Mouse (Mus musculus) liver, embryonic 11.5 days (tissue): ENCODE data around the gene Tob1. TPM values are rescaled to one million over a fixed set of nuclear protein-coding genes. Genes with fewer than 3 reads are reported as not detected.

Experiments
- ATAC-seq: fragments of 200-750 bp; cut with Nextera tagmentation; replicated peaks from 2 replicates; pipeline ENCODE4 v1.8.0; 2017; ENCODE audit warnings: moderate number of reproducible peaks, mild to moderate bottlenecking, moderate TSS enrichment, moderate library complexity; ENCODE audit not compliant: low FRiP score
- DNase-seq: peaks from one replicate; pipeline ENCODE4 v3.0.0-alpha.2; 2017; ENCODE audit warnings: low spot score
- H3K27ac ChIP-seq: fragments of 300-500 bp; sonication (generic); 2 replicates; pipeline ENCODE4 v1.5.1; 2014; ENCODE audit warnings: mild to moderate bottlenecking, low read depth, low read length, control low read depth
- H3K27me3 ChIP-seq: fragments of 300-500 bp; sonication (generic); replicated peaks from 2 replicates; pipeline ENCODE4 v1.6.1; 2014; ENCODE audit warnings: low read length, mixed read lengths; ENCODE audit not compliant: control insufficient read depth, insufficient read depth
- H3K36me3 ChIP-seq: fragments of 300-500 bp; sonication (generic); 2 replicates; pipeline ENCODE4 v1.6.1; 2014; ENCODE audit warnings: mild to moderate bottlenecking, low read length, moderate library complexity, mixed read lengths; ENCODE audit not compliant: control insufficient read depth, insufficient read depth
- H3K4me1 ChIP-seq: fragments of 300-500 bp; sonication (generic); replicated peaks from 2 replicates; pipeline ENCODE4 v1.6.1; 2014; ENCODE audit warnings: low read length, mixed read lengths; ENCODE audit not compliant: control insufficient read depth, insufficient read depth
- H3K4me2 ChIP-seq: fragments of 300-500 bp; sonication (generic); 2 replicates; pipeline ENCODE4 v1.6.1; 2014; ENCODE audit warnings: mild to moderate bottlenecking, control low read depth, moderate library complexity
- H3K4me3 ChIP-seq: fragments of 300-500 bp; sonication (generic); 2 replicates; pipeline ENCODE4 v1.5.1; 2014; ENCODE audit warnings: low read depth, low read length, control low read depth
- H3K9ac ChIP-seq: fragments of 300-500 bp; sonication (generic); 2 replicates; pipeline ENCODE4 v1.6.1; 2014; ENCODE audit warnings: low read depth, low read length, control low read depth
- H3K9me3 ChIP-seq: fragments of 300-500 bp; sonication (generic); 2 replicates; pipeline ENCODE4 v1.6.1; 2016; ENCODE audit warnings: low read length, inconsistent platforms, mixed read lengths; ENCODE audit not compliant: control insufficient read depth
- WGBS: fragments of 180-500 bp; shearing (Covaris S2); extraction: QIAGEN DNeasy Blood & Tissue Kit; methylation state at CpG from one replicate; pipeline ENCODE4 v1.1.7; 2014; 5-methylcytosine and 5-hydroxymethylcytosine counted together
- polyA plus RNA-seq: library from polyadenylated mRNA; unstranded; fragments of >200 nt; fragmentation: Nextera tagmentation; extraction: Ambion mirVana; gene quantifications from 2 replicates; pipeline ENCODE4 v1.2.1, GENCODE M21; 2014

Tob1 gene
- polyA plus RNA-seq, 1 experiment from 2014 or later, result 18.6 TPM

DNA sequence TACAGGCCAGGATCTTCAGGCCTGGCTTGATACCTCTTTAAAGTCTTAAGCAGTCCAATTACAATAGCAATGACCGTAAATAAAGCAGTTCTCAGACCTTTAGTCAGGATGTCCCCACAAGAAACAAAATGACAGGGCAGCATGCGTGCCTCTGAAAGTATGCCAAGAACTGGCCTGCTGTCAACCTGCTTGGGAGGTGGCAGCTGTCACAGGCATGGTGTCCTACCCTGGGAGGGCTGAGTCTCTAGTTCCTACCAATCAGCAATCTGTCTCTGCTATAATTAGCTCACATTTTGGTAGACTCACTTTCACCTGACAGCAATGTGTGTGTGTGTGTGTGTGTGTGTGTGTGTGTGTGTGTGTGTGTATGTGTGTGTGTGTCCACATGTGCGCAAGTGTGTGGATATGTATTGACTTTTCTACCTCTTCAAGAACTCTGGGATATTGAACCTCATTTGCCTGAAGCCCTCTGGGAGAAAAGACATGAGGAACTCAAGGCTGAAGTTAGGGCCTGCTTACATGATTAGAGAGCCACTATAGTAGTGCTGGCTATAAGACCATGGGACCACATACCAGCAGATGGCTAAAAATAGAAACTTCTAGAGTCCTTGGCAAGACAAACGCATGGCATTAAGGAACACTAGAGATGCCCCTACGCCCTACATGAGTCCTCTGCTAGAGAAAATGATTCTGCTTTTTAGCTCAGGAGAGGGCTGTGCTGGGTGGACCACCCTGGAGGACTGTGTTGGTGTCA, 18.1 kb downstream of the Tob1 start:
- no peaks in the 10 kb centered on the region for H3K36me3 ChIP-seq
- H3K9ac ChIP-seq, result no peak overlapping the region
- no peak overlapping the region for H3K4me2 ChIP-seq
- 90% methylated on average over 5 of the region's 5 CpGs for WGBS
- DNase-seq (no peak), ATAC-seq (no peak)
- no peak overlapping the region for H3K4me3 ChIP-seq
- H3K27me3 ChIP-seq, result no peaks in the 10 kb centered on the region
- H3K9me3 ChIP-seq, result no peaks in the 10 kb centered on the region
- no peak overlapping the region for H3K27ac ChIP-seq
- H3K4me1 ChIP-seq, result peaks cover 20% of the 10 kb centered on the region

DNA sequence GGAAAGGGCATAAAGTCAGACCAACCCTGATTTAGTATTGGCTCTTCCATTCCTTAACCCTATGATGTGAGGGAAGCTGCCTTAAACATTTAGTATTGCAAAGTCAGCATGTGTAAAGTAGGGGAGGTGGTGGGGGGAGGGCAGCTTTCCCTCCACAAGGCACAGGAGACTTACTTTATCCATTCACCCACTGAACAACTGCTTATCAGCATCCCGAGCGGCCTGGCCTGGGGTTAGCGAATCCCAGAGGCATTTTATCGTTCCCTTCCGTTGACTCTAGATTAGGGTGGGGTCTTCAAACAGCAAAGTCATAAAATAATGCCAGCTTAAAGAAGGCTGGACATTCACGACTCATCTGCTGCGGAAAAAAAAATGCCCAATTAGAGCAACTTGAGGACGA, 19.0 kb downstream of the Tob1 start:
- Histone ChIP-seq H3K4me1 (peaks cover 23% of the 10 kb centered on the region), H3K4me3 (no peak overlapping the region), H3K36me3 (no peaks in the 10 kb centered on the region), H3K9ac (no peak overlapping the region), H3K4me2 (peak overlapping the region; percentile 23), H3K27me3 (no peaks in the 10 kb centered on the region), H3K9me3 (no peaks in the 10 kb centered on the region), H3K27ac (no peak overlapping the region)
- DNase-seq (no peak), ATAC-seq (peak; percentile 65)
- 36% methylated on average over 8 of the region's 8 CpGs for WGBS

DNA sequence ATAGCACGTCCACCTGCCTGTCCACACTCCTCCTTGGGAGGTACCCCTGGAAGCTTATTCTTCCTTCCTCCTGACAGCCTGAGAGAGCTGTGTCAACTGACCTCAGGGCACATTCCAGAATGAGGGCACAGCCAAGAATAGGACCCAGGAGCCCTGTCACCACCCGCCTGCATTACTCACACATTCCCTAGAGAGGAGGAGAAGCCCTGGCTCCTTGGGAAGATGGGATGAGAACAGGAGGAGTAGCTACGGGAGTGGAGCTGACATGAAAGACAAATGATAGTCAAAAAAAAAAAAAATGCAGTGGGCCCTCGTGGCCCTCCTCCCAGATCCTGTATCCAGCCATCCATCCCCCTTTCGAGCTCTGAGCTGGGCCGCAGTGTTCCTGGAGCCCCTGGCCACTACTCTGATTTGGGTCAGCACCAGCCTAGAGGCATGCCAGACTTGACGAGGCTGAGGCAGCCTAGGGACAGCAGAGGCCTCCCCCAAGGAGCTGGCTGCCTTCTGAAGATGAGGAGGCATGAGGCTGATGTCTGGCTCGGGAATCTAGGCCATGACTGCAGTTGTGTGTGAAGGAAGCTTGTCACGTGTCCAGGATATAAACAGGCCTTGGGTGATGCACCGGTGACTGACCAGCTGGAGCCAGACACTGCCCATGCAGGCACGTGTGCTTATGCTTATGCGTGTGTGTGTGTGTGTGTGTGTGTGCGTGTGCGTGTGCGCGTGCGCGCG, 20.7 kb downstream of the Tob1 start:
- H3K9ac ChIP-seq, result no peak overlapping the region
- no peaks in the 10 kb centered on the region for H3K36me3 ChIP-seq
- 76% methylated on average over 19 of the region's 19 CpGs for WGBS
- H3K27me3 ChIP-seq, result no peaks in the 10 kb centered on the region
- no peak overlapping the region for H3K27ac ChIP-seq
- no peak overlapping the region for H3K4me2 ChIP-seq
- H3K4me3 ChIP-seq, result no peak overlapping the region
- H3K4me1 ChIP-seq, result peaks cover 28% of the 10 kb centered on the region
- DNase-seq (no peak), ATAC-seq (no peak)
- no peaks in the 10 kb centered on the region for H3K9me3 ChIP-seq

- peaks cover 28% of the 10 kb centered on the region for H3K4me1 ChIP-seq
- no peak for DNase-seq
- no peaks in the 10 kb centered on the region for H3K27me3 ChIP-seq
- ATAC-seq, result no peak
- H3K4me2 ChIP-seq, result no peak overlapping the region
- H3K4me3 ChIP-seq, result no peak overlapping the region
- no peak overlapping the region for H3K9ac ChIP-seq
- no peaks in the 10 kb centered on the region for H3K9me3 ChIP-seq
- H3K27ac ChIP-seq, result no peak overlapping the region
- 78% methylated on average over 6 of the region's 6 CpGs for WGBS
- no peaks in the 10 kb centered on the region for H3K36me3 ChIP-seq
These were observed 22.2 kb downstream of the Tob1 start for GRCm38 (mm10) chr11:94233405-94233804.

DNA sequence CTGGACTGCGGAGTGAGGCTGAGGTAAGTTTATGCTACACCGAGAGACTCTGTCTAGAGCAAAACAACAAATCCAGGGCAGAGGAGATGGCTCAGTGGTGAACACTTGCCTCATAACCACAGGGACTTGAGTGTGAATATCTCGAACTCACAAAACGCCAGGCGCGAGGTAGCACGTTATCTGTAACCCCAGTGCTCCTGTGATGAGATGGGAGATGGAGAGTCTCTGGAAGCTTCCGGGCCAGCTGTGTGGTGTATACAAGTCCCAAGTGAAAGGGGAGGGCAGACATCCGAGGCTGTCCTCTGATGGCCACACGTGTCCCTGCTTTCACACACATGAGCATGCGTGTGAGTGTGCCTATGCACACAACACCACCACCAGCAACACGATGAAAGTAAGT, 23.1 kb downstream of the Tob1 start:
- H3K9ac ChIP-seq, result no peak overlapping the region
- no peak for DNase-seq
- no peaks in the 10 kb centered on the region for H3K9me3 ChIP-seq
- H3K4me1 ChIP-seq, result peaks cover 27% of the 10 kb centered on the region
- no peak overlapping the region for H3K4me2 ChIP-seq
- H3K27me3 ChIP-seq, result no peaks in the 10 kb centered on the region
- peak; percentile 40 for ATAC-seq
- no peak overlapping the region for H3K4me3 ChIP-seq
- 74% methylated on average over 12 of the region's 12 CpGs for WGBS
- H3K36me3 ChIP-seq, result no peaks in the 10 kb centered on the region
- H3K27ac ChIP-seq, result no peak overlapping the region

- Histone ChIP-seq H3K27me3 (no peaks in the 10 kb centered on the region), H3K4me3 (no peak overlapping the region), H3K4me1 (peaks cover 23% of the 10 kb centered on the region), H3K27ac (no peak overlapping the region), H3K9ac (no peak overlapping the region), H3K9me3 (no peaks in the 10 kb centered on the region), H3K36me3 (no peaks in the 10 kb centered on the region), H3K4me2 (no peak overlapping the region)
- DNase-seq (no peak), ATAC-seq (no peak)
- 83% methylated on average over 8 of the region's 8 CpGs for WGBS
These were observed 23.6 kb downstream of the Tob1 start for GRCm38 (mm10) chr11:94234857-94235256.

- peak; percentile 82 for ATAC-seq
- no peak overlapping the region for H3K27ac ChIP-seq
These were observed 24.8 kb downstream of the Tob1 start for GRCm38 (mm10) chr11:94236074-94236473.

GRCm38 (mm10) chr11:94238786-94239185, 27.5 kb downstream of the Tob1 start:
- Histone ChIP-seq H3K9ac (no peak overlapping the region), H3K9me3 (no peaks in the 10 kb centered on the region), H3K4me3 (no peak overlapping the region), H3K27me3 (0 out of 2 replicates have a peak, but pooled peaks cover 4% of the 10 kb centered on the region), H3K4me1 (peaks cover 15% of the 10 kb centered on the region), H3K4me2 (no peak overlapping the region), H3K36me3 (no peaks in the 10 kb centered on the region), H3K27ac (no peak overlapping the region)
- 88% methylated on average over 8 of the region's 8 CpGs for WGBS
- ATAC-seq, result no peak
- no peak for DNase-seq

More at GRCm38 (mm10) chr11:94236074-94236473, 24.8 kb downstream of the Tob1 start:
- DNase-seq, result peak; percentile 50
- Histone ChIP-seq H3K27me3 (no peaks in the 10 kb centered on the region), H3K9ac (no peak overlapping the region), H3K36me3 (no peaks in the 10 kb centered on the region), H3K9me3 (no peaks in the 10 kb centered on the region), H3K4me1 (peaks cover 13% of the 10 kb centered on the region), H3K4me2 (peak overlapping the region; percentile 19; the same call in 1 of the 2 replicates), H3K4me3 (no peak overlapping the region)
- 17% methylated on average over 3 of the region's 3 CpGs for WGBS
